Mouse (Mus musculus): ENCODE results near the gene Iqgap3. TPM values are rescaled to one million over a fixed set of nuclear protein-coding genes. Genes with fewer than 3 reads are reported as not detected.

Iqgap3 gene
- polyA plus RNA-seq, 1 experiment from 2014 or later = 15.9 TPM

DNA sequence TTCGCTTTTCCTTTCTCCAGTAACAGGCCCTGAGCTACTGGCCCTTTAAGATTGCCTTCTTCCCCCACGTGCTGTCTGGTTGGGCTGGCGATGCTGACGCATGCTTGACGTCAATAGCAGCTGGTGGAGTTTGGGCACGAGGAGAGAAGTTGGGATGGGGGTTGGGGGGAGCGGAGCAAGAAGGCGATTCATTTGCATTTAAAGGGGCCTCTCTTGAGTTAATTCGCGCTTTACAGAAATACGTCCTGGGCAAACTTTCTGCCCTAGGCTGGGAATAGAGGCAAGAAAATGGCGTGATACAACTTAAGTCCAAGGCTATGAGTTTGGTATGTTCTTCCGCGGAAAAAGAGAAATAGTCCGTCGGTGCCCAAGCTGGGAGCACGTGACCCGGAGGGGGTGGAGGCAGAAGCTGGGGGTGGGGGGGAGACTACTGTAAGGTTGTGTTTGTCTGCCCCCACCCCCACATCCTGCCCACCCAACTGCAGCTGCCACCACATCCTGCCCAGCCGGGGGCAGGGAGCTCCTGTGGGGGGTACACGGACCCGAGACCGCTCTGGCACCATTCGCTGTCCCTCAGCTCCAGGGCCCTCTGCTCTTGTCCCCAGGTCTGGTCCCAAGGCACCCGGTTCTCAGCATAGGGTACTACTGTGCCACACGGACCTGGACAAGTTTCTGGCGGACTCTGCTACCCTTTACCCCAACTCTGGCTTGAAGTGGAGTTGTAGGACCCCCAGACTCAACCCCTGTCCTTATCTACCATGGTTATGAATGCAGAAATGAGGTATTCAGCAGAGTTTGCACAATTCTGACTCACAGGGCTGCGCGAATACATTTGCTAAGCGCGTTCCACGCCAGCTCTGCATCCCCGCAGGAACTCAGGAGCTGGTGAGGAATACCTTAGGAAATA is 56.8 kb downstream of the Iqgap3 start:
- peak overlapping the region; percentile 54 for H3K4me3 ChIP-seq (ENCODE audit: low read depth, low read length)
- WGBS = under 1% methylated on average over 32 of the region's 32 CpGs
- H3K27me3 ChIP-seq (ENCODE audit: control insufficient read depth, insufficient read depth, low read length) = peaks cover 15% of the 10 kb centered on the region
- DNase-seq (ENCODE audit: low spot score) (peak; percentile 92), ATAC-seq (ENCODE audit: insufficient read depth, low FRiP score, low TSS enrichment) (peak; percentile 64)
- peak overlapping the region; percentile 62 for H3K27ac ChIP-seq (ENCODE audit: low read depth, low read length)
- no peaks in the 10 kb centered on the region for H3K36me3 ChIP-seq (ENCODE audit: control insufficient read depth, insufficient read depth, low read length)
- peaks cover 11% of the 10 kb centered on the region for H3K4me1 ChIP-seq (ENCODE audit: control insufficient read depth, insufficient read depth, low read length)
- H3K9me3 ChIP-seq (ENCODE audit: control insufficient read depth, low read length) = no peaks in the 10 kb centered on the region
- H3K4me2 ChIP-seq (ENCODE audit: low read depth) = peak overlapping the region; percentile 98
- peak overlapping the region; percentile 67 for H3K9ac ChIP-seq (ENCODE audit: low read length)

DNA sequence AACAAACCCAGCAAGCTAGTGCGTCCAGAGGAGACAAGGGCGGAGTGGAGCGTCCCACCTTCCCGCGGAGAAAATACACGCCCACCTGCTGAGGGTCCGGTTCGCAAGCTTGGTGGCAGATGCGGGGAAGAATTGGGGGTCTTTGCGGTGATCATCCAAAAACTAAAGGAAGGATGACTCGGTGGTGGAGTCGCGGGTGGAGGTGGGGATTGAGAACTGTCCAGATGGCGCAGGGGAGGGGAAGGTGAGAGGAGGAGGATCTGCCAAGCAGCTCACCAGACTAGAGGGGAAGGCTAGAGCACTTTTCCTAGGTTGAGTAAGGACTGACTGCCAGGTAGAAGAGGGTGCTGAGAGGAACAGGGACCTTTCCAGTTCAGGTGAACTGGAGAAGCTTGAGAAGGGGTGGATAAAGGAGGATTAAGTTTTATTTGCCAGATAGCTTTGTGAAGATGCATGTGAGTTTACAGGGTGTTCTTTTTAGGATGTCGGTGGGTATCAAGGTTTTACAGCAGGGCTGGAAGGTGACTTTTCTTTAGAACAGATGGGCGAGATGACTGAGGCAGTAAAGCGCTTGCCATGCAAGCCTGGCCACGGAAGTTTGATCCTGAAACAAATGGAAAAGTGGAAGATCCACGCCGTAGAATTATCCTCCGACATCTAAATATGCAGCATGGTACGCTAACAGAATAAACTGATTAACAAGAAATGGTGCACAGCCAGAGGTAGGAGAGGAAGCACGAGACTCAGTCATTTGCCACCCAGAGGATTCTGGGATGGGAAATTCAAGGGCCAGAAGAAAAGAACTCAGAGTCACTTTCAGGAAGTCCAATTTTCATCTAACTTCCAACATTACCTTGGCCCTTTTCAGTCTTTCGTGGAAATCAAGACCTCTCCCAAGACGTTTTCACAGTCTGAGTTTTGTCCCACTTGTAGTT is 57.7 kb downstream of the Iqgap3 start:
- 15% methylated on average over 25 of the region's 25 CpGs for WGBS
- Histone ChIP-seq H3K27me3 (ENCODE audit: control insufficient read depth, insufficient read depth, low read length) (peaks cover 15% of the 10 kb centered on the region), H3K4me2 (ENCODE audit: low read depth) (peak overlapping the region; percentile 98), H3K9me3 (ENCODE audit: control insufficient read depth, low read length) (no peaks in the 10 kb centered on the region), H3K27ac (ENCODE audit: low read depth, low read length) (peak overlapping the region; percentile 62), H3K4me3 (ENCODE audit: low read depth, low read length) (peak overlapping the region; percentile 54), H3K36me3 (ENCODE audit: control insufficient read depth, insufficient read depth, low read length) (no peaks in the 10 kb centered on the region), H3K4me1 (ENCODE audit: control insufficient read depth, insufficient read depth, low read length) (peaks cover 20% of the 10 kb centered on the region), H3K9ac (ENCODE audit: low read length) (peak overlapping the region; percentile 67)
- DNase-seq (ENCODE audit: low spot score) = no peak
- no peak for ATAC-seq (ENCODE audit: insufficient read depth, low FRiP score, low TSS enrichment)

DNA sequence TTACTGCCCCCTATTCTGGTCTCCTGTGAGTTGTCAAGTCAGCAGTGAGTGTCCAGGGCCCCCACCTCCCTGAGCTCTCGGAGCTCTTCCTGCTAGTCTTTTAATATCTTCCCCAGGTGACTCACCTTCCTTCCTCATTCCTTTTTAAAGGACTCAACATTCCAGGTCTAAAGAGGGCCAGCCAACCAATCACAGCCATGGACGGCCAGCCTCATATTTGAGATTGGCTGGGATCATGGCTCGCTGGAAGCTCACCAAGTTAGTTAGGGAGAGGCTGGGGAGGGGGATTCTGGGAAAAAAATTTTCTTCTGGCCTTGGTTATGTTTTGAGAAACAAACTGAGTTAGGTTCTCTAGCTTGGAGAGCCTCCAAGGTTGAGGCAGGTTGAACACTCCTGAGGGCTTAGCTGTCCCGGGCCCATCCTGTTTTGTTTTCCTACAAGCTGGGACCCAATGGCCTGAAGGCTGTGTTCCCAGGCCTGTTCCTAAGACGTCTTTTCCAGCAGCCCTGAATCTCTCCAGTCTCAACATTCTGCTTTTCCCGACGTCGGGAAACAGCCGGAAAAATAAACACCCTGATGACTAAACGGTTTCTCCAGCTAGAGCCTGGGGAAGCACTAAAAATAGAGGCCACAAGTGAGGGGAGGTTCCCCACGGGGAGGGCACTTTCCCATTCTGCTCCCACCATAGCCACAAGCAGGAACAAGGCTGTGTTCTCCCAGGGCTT is 58.6 kb downstream of the Iqgap3 start:
- H3K9ac ChIP-seq (ENCODE audit: low read length) = no peak overlapping the region
- DNase-seq (ENCODE audit: low spot score) (no peak), ATAC-seq (ENCODE audit: insufficient read depth, low FRiP score, low TSS enrichment) (no peak)
- H3K4me1 ChIP-seq (ENCODE audit: control insufficient read depth, insufficient read depth, low read length) = peaks cover 29% of the 10 kb centered on the region
- peak overlapping the region; percentile 19; the same call in 1 of the 2 replicates for H3K4me2 ChIP-seq (ENCODE audit: low read depth)
- peak overlapping the region; percentile 7; the same call in 1 of the 2 replicates for H3K27ac ChIP-seq (ENCODE audit: low read depth, low read length)
- peaks cover 15% of the 10 kb centered on the region for H3K27me3 ChIP-seq (ENCODE audit: control insufficient read depth, insufficient read depth, low read length)
- no peaks in the 10 kb centered on the region for H3K36me3 ChIP-seq (ENCODE audit: control insufficient read depth, insufficient read depth, low read length)
- WGBS = 25% methylated on average over 11 of the region's 11 CpGs
- peak overlapping the region; percentile 4; the same call in 1 of the 2 replicates for H3K4me3 ChIP-seq (ENCODE audit: low read depth, low read length)
- H3K9me3 ChIP-seq (ENCODE audit: control insufficient read depth, low read length) = no peaks in the 10 kb centered on the region

DNA sequence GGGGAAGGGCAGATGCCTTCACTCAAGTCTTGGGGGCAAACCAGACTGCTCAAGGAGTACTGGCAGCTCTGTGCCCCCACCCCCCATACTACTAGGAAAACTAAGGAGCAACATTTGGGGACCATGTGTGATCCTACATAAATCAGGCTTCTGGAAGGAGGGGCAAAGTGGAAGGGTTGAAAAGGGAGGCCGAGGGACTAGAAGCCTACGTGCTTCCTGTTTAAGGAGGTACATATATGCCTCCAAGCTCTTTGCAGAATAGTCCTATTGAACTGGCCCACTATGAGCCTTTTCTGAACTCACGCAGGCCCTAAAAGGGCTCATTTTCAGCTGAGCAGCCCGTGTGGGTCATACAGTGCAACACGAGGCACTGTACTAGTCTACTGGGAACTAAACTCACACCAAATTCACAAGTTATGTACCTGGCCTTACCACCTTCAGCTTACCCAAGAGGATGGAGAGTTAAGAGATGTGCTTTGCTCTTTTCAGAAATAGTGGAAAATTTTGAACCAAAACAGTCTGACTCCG is 59.2 kb downstream of the Iqgap3 start:
- 38% methylated on average over 6 of the region's 6 CpGs for WGBS
- no peaks in the 10 kb centered on the region for H3K9me3 ChIP-seq (ENCODE audit: control insufficient read depth, low read length)
- H3K4me3 ChIP-seq (ENCODE audit: low read depth, low read length) = peak overlapping the region; percentile 91; the same call in 1 of the 2 replicates
- H3K36me3 ChIP-seq (ENCODE audit: control insufficient read depth, insufficient read depth, low read length) = no peaks in the 10 kb centered on the region
- H3K4me2 ChIP-seq (ENCODE audit: low read depth) = peak overlapping the region; percentile 96; the same call in 1 of the 2 replicates
- H3K27ac ChIP-seq (ENCODE audit: low read depth, low read length) = peak overlapping the region; percentile 46; the same call in 1 of the 2 replicates
- peaks cover 35% of the 10 kb centered on the region for H3K4me1 ChIP-seq (ENCODE audit: control insufficient read depth, insufficient read depth, low read length)
- ATAC-seq (ENCODE audit: insufficient read depth, low FRiP score, low TSS enrichment) = no peak
- H3K9ac ChIP-seq (ENCODE audit: low read length) = 0 out of 2 replicates have a peak overlapping the region, but pooled peaks have one; percentile 4
- H3K27me3 ChIP-seq (ENCODE audit: control insufficient read depth, insufficient read depth, low read length) = peaks cover 15% of the 10 kb centered on the region
- no peak for DNase-seq (ENCODE audit: low spot score)

DNA sequence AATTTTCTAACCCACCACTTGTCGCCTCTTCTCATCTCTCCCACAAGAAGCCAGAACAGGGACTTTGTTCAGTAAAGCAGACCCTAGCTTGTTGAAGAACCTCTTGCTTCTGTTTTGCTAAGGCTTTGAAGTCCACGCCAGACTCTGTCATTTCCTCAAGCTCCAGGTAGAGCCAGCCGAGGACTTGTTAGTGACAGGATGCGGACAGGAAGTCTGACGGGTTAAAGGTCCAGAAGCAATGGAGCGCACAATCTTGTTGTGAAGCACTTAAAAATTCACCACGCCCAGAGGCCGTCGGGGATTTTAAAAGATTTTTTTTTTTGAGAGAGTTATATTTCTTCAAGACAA is 59.6 kb downstream of the Iqgap3 start:
- peak overlapping the region; percentile 91 for H3K4me3 ChIP-seq (ENCODE audit: low read depth, low read length)
- peak overlapping the region; percentile 85 for H3K9ac ChIP-seq (ENCODE audit: low read length)
- H3K27me3 ChIP-seq (ENCODE audit: control insufficient read depth, insufficient read depth, low read length) = peaks cover 15% of the 10 kb centered on the region
- DNase-seq (ENCODE audit: low spot score) = no peak
- ATAC-seq (ENCODE audit: insufficient read depth, low FRiP score, low TSS enrichment) = no peak
- H3K4me1 ChIP-seq (ENCODE audit: control insufficient read depth, insufficient read depth, low read length) = peaks cover 39% of the 10 kb centered on the region
- H3K36me3 ChIP-seq (ENCODE audit: control insufficient read depth, insufficient read depth, low read length) = no peaks in the 10 kb centered on the region
- peak overlapping the region; percentile 96 for H3K4me2 ChIP-seq (ENCODE audit: low read depth)
- no peaks in the 10 kb centered on the region for H3K9me3 ChIP-seq (ENCODE audit: control insufficient read depth, low read length)
- WGBS = 10% methylated on average over 9 of the region's 9 CpGs
- peak overlapping the region; percentile 94; the same call in 1 of the 2 replicates for H3K27ac ChIP-seq (ENCODE audit: low read depth, low read length)

DNA sequence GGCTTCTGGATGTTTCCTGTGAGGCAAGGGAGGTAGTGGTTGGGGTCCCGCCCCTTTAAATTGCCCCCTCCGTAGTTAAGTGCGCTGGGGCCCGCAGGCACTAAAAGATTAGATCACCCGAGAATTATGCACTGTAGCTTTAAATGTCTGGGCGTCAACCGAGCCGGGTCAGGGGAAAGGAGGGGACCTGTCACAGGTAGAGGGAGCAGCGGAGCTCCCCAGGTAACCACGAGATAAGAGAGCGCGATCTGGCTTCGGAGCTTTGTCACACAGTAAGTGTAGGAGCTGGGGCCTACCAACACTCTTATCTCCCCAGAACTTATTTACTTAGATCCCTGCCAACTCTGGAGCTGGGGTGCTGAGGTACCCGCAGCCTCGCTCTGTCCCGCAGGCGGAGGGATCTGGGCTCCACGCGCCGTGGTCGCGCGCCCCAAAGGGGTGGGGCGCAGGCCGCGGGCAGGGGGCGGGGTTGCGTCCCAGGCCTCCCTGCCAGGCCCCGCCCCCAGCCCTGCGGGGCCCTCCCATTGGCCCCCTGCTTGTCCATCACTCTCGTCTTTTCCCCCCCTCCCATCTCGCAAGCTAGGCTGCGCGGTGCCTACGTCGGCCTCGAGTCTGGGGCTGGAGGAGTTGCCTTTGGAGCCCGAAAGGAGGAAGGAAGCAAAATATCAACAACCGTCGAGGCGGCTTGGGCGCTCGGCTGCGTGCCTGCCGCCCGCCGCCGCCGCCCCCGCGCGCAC is 60.2 kb downstream of the Iqgap3 start, which contains the start of gene Mef2d:
Mef2d (plus strand) TSS at position 586 of the 737 bp plus-strand sequence.
- ATAC-seq (ENCODE audit: insufficient read depth, low FRiP score, low TSS enrichment) (peak; percentile 80), DNase-seq (ENCODE audit: low spot score) (peak; percentile 97)
- H3K9me3 ChIP-seq (ENCODE audit: control insufficient read depth, low read length) = no peaks in the 10 kb centered on the region
- peaks cover 15% of the 10 kb centered on the region for H3K27me3 ChIP-seq (ENCODE audit: control insufficient read depth, insufficient read depth, low read length)
- no peaks in the 10 kb centered on the region for H3K36me3 ChIP-seq (ENCODE audit: control insufficient read depth, insufficient read depth, low read length)
- peak within 1 kb of the TSS; percentile 85 for H3K9ac ChIP-seq (ENCODE audit: low read length)
- H3K4me2 ChIP-seq (ENCODE audit: low read depth) = peak within 1 kb of the TSS; percentile 96
- 0% methylated on average over 49 of the region's 52 CpGs for WGBS
- peak within 1 kb of the TSS; percentile 94 for H3K27ac ChIP-seq (ENCODE audit: low read depth, low read length)
- peak within 1 kb of the TSS; percentile 91 for H3K4me3 ChIP-seq (ENCODE audit: low read depth, low read length)
- H3K4me1 ChIP-seq (ENCODE audit: control insufficient read depth, insufficient read depth, low read length) = peaks cover 44% of the 10 kb centered on the region

DNA sequence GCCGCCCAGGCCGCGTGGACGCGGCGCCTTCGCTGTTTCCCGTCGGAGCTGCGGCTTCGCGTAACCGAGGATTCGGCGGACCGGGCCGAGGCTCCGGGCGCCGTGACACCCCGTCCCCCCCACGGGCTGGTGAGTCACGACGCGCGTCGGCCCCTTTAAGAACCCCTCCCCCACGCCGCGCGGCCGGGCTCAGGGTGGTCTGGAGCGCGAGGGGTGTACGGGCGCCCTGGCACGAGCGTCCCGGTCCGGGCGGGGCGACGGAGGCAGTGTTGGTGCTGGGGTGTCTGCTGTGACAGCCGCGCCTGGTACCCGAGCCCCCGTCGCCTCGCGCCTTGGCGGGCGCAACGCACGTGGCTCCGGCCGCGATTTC is 60.8 kb downstream of the Iqgap3 start:
- peaks cover 15% of the 10 kb centered on the region for H3K27me3 ChIP-seq (ENCODE audit: control insufficient read depth, insufficient read depth, low read length)
- DNase-seq (ENCODE audit: low spot score) = peak; percentile 60
- peaks cover 44% of the 10 kb centered on the region for H3K4me1 ChIP-seq (ENCODE audit: control insufficient read depth, insufficient read depth, low read length)

More for the DNA sequence above, 60.8 kb downstream of the Iqgap3 start:
- Histone ChIP-seq H3K9ac (ENCODE audit: low read length) (peak overlapping the region; percentile 85), H3K4me3 (ENCODE audit: low read depth, low read length) (peak overlapping the region; percentile 91), H3K36me3 (ENCODE audit: control insufficient read depth, insufficient read depth, low read length) (no peaks in the 10 kb centered on the region), H3K9me3 (ENCODE audit: control insufficient read depth, low read length) (no peaks in the 10 kb centered on the region), H3K27ac (ENCODE audit: low read depth, low read length) (peak overlapping the region; percentile 94), H3K4me2 (ENCODE audit: low read depth) (peak overlapping the region; percentile 96)
- peak; percentile 53 for ATAC-seq (ENCODE audit: insufficient read depth, low FRiP score, low TSS enrichment)
- WGBS = 2% methylated on average over 34 of the region's 57 CpGs

Measured in neural tube, embryonic 11.5 days (tissue).